Mouse (Mus musculus) lung, postnatal 4 days (tissue): ENCODE measurements around the gene Olfr1022.

Source experiments
- DNase-seq, 2 experiments: peaks; one replicate each; pipeline ENCODE4 v3.0.0; 2021

Gene Olfr1022

DNA sequence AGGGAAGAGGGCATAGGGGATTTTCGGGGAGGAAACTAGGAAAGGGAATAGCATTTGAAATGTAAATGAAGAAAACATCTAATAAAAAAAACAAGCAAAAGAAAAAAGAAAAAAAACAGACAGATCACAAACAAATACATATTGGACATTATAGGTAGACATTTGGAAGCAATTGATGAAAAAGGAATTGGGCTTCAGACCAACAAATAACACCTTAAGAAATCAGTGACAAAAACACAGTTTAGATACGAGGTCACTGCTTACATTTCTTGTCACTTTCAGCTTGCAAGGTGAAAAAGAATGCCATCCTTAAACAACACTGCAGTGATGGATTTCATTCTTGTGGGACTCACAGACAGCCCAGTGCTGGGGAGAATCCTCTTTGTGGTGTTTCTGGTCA lies at the start of gene Olfr1022:
Gene Olfr1022 (plus strand): TSS at position 301 of the 400 bp plus-strand sequence.
- no peak for DNase-seq

DNA sequence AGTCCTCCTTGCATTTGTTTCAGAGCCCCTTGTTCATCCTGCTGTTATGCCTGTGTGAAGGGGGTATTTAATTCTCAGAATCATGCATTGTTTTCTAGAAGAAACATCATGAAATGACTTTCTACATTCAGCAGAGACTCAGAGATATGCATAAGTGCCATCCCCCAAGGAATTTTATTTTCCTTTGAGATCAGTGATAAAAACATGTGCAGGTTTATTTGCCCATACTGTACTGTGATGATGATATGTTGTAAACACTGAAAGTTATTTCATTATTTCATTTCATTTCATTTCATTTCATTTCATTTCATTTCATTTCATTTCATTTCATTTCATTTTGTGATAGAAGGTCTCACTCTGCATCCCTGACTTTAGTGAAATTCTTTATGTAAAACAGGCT lies 23.0 kb upstream of the Olfr1022 start, which contains the start of gene Olfr1019:
Gene Olfr1019 (minus strand): TSS at position 101 of the 400 bp plus-strand sequence.
- DNase-seq = no peak

DNA sequence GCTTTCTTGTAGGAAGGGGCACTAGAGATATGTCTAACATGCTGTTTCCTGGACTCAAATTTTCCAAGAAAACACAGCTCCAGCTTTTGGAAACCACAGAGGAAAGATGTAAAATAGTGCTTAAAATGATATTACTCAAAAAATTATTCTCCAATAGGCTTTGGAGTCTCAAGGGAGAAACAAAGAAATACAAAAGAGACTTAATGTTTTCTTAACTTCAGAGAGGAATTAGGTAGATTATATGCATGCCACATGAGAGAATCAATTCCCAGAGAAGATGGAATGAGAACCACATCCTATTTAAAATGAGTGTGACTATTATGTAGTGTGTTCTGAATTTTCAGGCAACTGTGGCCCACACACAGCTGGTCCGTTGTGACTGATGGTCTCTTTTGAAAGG lies 21.7 kb upstream of the Olfr1022 start, which contains the start of gene Olfr1020:
Gene Olfr1020 (plus strand): TSS at position 301 of the 400 bp plus-strand sequence.
- no peak for DNase-seq

GRCm38 (mm10) chr2:85885340-85885739 lies 16.9 kb downstream of the Olfr1022 start, which contains the start of gene Olfr1023:
Olfr1023 (plus strand) TSS chr2:85885640.
- DNase-seq = no peak

- no peak for DNase-seq
Measured at GRCm38 (mm10) chr2:85904952-85905351, 36.6 kb downstream of the Olfr1022 start, which contains the start of gene Olfr1024. Olfr1024 (minus strand) TSS chr2:85905052.

GRCm38 (mm10) chr2:85913197-85913596 lies 44.8 kb downstream of the Olfr1022 start:
- DNase-seq = no peak

- no peak for DNase-seq
Measured at GRCm38 (mm10) chr2:85914893-85915292, 46.5 kb downstream of the Olfr1022 start, which contains the start of gene Olfr1025-ps1. Olfr1025-ps1 (plus strand) TSS chr2:85915193.
